Mouse (Mus musculus) yolk sac, embryonic 10.5 days (tissue): ENCODE measurements around the gene Nphs1.
"Not testable (repeated sequence)": the region's sequence is repeated elsewhere in the genome, so short reads cannot be mapped to it uniquely, and the experiment has no call there.

Experiments
- DNase-seq: peaks from one replicate; pipeline ENCODE4 v3.0.0-alpha.2; 2017; ENCODE audit warnings: low spot score

Nphs1 gene

DNA sequence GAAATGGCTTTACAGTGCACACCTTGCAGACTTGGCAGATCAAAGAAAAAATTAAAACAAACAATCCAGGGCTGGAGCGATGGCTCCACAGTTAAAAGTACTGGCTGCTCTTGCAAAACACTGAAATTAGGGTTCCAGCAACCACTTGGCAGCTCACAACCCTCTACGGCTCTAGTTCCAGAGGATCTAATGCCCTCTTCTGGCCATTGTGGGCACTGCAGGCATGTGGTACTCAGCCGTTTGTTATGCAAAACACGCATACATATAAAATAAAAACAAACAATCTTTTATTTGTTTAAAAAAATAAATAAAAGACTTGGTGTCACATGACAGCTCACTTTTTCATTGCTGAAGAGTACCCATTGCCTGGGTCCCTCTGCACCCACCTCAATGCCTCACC is 34.6 kb downstream of the Nphs1 start:
- peak; percentile 61 for DNase-seq

DNA sequence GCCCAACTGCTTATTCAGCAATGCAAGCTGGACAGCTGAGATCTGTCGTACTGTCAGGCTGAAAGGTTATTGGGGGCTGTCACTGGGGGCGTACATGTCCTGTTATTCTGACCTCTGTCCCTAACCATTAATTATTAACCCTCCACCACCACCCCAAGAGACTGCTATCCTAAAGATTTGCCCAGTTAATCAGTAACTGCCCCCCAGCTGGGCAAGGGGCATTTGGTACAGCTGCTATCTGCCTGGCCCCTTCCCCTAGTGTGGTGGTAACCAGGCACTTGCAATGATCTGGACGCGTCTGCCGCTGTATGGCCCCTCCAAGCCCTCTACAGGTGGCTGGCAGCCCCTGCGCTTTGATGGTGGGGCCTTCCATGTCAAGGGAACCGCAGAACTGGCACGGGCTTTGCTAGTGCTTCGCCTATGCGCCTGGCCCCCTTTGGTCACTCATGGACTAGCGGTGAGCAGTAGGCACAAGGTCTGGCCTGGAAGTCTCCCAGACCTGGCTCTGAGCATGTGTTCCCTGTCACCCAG is 35.4 kb downstream of the Nphs1 start, which contains the start of gene Prodh2:
Prodh2 (plus strand) TSS at position 222 of the 531 bp plus-strand sequence.
- DNase-seq = peak; percentile 87

DNA sequence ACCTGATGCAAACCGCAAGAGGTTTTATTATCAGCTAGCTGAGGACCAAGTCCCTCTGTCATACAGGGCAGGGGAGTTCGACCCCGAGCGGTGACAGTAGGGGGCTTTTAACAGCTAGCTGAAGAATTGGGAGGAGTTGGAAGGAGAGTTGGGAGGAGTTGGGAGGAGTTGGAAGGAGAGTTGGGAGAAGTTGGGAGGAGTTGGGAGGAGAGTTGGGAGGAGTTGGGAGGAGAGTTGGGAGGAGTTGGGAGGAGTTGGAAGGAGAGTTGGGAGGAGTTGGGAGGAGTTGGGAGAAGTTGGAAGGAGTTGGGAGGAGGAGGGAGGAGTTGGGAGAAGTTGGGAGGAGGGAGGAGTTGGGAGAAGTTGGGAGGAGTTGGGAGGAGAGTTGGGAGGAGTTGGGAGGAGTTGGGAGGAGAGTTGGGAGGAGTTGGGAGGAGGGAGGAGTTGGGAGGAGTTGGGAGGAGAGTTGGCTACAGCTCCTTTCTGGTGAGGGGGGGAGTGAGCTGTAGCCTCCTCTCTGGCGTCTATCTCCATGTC is 37.5 kb downstream of the Nphs1 start:
- DNase-seq = peak; percentile 59

DNA sequence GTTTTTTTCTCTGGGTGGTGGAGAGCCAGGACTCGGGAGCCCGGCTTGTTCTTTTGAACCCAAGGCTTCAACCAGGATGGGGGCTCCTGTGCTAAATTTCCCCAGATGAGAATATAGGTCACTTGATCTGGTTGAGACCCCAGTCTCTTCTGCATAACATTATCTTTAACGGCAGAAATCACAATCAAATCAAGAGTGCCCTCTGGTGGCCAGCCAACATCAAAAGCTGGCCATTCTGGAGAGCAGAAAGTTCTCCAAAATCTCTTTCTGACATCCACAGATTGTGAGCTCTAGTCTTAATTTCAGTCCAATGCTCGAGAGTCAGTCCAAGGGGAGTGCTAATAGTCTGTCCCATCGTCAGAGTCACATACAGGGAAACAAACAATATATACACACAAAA is 43.0 kb downstream of the Nphs1 start:
- not testable (repeated sequence) for DNase-seq

DNA sequence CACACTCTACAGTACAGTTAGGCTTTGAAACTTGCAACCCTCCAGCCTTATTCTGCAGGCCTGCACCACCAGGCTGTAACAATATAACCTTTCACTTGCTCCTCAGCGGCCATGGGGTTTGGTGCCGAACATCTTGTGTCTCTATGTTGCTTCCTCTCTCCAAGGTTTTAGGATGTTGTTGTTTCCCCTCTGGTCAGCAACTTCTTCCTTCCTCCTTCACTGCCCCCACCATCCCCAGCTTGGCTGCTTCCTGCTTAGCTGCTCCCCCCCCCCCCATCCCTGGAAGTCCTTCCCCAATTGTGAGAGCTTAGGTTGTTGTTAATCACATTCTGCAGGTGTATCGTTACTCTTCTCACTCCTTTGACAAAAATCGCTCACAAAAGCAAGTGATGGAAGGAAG is 49.9 kb downstream of the Nphs1 start:
- no peak for DNase-seq

DNA sequence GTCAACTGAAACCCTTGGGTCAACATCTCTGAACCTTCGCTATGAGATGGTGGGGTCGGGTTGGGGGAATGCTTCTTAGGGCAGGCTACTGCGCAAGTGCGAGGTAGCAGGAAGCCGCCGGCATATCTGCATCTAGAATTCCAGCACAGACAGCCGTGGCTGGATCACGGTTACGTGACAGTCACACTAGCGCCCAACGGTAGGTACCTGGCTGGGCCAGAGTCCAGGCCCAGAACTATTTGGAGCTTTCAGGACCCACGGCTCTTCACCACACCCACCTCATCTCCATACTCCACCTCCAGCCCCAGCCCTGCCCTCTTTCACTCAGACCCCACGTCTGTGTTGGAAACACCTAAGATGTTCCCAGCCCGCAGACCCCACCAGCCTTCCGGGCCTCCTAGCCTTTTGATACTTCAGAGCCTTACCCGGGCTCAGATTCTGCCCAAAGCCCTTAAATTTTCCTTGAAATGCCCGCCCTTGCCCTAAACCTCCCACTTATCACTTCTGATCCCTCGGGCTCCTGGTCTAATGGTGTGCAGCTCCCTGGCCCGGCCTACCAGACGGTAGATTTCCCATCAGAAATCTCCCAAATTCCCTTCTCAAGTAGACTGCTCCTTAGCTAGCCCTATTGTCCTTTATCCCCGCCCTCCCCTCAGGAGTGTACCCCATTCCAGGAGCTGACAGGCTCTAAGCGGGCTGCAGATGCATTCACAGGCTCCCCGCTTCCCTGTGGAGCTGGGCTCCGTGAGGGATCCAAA is 57.1 kb downstream of the Nphs1 start:
- DNase-seq = no peak

DNA sequence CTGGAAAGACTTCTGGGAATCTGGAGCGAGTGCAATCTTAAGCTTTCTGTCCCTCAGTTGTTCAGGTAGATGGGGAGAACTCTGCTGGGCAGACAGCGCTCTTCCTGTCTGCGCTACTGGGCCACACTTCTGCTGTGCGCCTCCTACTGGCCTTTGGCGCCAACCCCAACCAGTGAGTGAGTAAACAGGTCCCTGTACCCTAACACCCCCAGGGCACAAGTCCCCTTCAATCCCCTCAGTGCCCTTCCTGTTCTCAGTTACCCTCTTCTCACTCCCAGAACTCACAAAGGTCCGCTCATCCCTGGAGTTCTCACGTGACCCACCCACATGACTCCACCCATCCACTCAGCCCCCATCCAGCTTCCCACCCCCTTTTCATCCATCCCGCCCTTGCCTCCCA is 60.2 kb downstream of the Nphs1 start:
- no peak for DNase-seq

DNA sequence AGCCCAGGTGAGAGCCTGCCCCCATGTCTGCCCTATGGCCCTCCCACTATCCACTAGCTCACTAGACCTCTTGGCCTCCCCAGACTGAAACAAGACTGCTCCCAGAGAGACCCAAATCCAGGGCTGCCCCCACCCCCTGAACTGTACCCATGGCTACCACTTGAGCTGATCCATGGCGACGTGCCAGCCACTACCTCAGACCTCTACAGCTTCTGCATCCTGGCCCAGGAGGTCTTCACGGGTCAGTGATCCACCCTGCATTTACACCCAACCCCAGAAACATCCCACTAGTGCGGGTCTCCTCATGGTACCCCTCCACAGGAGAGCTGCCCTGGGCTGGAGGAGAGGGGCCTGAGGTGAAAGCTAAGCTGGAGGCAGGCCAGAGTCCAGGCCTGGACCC is 62.3 kb downstream of the Nphs1 start:
- DNase-seq = no peak

DNA sequence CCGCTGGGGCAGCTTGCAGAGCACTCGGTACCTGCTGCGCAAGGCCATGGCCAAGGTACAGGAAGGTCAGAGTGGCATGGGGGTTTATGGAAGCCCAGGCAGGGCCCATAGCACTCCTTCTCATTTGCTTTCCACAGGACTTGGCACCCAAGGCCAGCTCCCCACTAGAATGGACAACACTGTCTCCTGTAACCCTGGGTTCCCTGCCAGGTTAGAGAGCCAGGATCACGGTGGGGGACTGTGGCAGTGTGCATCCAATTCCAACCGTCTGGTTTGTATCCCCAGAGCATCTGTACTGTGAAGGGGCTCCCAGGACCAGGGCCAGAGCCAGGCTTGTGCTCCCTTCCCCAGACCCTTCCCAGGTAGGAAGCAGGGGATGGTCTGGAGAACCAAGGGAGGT is 62.7 kb downstream of the Nphs1 start:
- DNase-seq = no peak

DNA sequence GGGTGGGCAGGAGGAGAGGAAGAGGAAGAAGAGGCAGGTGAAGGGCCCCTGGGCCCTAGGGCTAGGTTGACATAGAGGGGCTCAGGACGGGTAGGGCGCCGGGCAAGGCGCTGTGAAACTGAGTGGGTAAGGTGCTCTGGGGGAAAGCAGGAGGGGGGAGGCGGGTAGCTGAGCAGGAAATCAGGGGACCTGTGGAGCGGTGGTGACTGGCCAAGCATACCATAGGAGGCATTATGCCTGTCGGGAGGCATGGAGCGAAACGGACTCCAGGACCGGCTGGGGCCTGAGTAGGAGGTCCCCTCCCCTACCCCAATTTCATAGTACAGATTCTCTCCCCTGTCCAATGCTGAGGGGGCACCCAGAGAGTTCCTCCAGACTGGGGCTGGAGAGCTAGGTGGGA is 64.8 kb downstream of the Nphs1 start:
- no peak for DNase-seq

DNA sequence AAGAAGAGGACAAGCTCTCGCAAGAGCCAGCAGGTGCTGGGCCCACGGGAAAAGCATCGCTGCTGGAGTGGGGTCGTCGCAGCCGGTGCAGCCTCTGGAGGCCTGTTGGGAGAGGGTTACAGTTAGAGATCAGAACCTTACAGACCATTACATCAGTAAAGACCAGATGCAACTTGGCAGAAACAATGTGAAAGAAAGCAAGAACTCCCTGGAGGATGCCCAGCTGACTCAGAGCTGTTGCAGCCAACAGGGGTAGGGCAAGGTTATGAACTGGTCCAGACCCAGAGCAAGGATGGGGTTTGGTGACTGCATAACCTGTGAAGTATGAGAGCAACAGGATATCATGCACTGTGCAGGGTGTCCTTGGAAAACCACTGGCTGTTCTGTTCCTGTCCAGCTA is 66.4 kb downstream of the Nphs1 start:
- DNase-seq = no peak

DNA sequence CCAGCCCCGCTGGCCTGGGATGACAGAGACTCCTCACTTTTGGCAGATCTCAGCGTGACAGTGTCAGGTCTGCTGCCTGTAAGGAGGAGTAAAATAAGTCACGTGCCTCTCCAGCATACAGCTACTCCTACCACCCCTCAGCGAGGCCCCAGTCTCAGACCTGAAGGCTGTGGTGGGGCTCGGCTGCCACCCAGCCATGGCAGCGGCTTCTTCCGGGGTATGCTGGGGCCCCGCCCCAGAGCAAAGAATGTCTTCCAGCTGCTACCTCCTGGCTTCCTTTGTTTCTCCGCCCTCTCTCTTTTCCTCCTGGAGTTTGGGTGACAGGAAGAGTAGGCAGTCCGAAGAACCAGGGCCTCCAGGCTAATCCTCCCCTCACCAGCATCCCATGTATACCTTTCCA is 67.8 kb downstream of the Nphs1 start:
- no peak for DNase-seq

DNA sequence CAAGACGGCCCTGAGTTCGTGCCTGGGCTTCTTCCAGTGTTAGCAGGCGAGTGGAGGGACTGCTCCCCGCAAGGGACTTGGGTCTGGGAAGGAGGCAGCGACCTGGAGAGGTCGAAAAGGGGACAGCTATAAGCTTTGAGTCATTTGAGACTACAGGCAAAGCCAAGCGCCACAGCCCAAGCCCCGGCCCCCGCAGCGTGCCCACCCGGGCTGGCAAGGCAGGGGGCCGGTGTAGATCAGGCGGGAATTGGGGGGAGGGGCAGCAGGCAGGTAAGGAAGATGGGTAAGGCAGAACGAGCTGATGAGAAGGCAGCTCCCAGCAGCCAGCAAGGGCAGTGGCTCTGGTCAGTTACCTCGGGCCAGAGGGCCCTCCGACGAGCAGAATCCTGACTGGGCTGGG is 68.3 kb downstream of the Nphs1 start:
- no peak for DNase-seq

DNA sequence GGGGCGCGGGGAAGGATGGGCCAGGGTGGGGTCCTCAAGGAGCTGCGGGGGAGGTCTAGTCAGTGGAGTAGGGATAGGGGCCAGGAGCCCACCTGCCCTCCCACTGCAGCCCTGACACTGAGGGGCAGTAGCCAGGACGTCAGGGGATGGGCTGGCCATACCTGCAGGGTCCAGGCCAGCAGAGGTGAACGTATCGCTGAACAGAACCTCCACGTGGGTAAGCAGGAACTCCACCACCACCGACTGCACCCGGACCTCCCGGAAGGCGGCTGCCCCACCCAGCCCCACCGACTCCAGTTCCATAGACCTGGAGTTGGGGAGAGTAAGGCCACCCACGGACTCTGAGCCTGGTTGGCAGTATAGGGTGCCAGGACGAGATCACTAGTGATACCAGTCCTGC is 68.9 kb downstream of the Nphs1 start:
- DNase-seq = no peak

DNA sequence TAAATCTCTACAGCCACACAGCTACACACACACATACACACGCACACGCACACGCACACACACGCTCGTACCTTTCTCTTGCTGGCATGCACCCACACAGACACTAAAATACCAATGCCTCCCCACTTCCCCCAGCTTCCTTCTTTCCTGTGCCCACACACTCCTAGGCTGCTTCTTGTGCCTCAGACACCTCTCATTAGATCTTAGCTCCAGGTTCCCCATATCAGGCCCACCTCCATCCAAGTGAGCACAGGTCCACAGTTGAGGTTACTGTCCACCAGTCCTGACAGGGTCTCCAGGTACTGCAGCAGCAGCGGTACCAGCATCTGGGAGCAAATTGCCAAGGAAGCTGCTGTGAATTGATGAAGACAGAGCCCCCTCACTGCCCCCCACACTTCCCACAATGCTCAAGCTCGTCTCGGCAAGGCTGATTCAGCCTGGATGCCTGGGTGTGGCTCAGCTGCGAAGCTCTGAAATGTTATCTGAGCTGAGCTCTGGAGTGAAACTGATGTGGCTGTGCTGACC is 73.2 kb downstream of the Nphs1 start:
- DNase-seq = no peak

DNA sequence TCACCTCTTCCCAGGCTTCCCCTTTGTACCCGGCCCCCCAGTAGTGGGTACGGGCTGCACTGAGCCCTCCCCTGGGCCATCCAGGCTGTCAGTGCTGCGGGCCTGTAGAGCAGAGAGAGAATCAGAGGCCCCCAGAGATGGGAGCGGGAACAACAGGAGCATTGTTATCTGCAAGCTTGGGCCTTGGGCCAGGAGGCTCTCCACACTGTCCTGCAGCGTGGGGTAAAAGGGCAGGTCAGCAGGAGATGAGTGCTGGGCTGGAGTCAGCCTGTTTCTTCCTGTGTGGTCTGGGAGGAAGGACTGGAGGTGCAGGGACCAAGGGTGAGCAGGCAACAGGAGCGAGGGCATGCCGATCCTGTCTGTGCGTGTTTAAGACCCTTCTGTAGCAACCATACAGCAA is 74.8 kb downstream of the Nphs1 start:
- no peak for DNase-seq

DNA sequence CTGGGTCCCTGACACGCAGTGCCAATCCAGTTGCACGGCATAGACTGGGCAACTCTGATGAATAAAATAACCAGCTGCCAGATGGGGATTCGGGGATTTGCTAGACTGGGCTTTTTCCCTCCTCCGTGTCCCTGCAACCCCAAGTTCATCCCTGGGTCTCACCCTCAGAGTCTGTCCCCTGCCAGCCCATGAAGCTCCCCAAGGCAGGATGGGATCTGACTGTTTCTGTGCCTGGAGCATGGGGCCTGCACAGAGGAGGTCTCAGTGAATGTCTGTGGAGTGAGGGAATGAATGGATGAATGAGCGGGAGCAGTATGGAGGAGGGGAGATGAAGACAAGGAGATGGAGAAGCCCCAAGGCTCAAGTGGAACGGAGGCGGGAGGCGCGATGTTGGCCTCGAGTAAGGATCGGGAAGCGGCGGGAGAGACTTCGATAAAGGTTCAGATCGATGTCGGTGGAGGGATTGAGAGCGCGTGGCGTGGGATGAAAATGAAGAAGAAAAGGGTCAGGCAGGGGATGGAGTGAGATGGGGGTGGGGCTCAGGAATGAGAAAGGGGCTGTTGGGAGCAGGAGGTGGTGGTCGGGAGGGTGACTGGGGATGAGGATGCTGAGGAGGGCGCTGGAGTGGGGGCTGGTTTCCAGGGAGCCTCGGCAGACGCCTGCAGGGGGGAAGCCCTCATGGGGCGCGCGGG is 76.0 kb downstream of the Nphs1 start:
- DNase-seq = no peak

DNA sequence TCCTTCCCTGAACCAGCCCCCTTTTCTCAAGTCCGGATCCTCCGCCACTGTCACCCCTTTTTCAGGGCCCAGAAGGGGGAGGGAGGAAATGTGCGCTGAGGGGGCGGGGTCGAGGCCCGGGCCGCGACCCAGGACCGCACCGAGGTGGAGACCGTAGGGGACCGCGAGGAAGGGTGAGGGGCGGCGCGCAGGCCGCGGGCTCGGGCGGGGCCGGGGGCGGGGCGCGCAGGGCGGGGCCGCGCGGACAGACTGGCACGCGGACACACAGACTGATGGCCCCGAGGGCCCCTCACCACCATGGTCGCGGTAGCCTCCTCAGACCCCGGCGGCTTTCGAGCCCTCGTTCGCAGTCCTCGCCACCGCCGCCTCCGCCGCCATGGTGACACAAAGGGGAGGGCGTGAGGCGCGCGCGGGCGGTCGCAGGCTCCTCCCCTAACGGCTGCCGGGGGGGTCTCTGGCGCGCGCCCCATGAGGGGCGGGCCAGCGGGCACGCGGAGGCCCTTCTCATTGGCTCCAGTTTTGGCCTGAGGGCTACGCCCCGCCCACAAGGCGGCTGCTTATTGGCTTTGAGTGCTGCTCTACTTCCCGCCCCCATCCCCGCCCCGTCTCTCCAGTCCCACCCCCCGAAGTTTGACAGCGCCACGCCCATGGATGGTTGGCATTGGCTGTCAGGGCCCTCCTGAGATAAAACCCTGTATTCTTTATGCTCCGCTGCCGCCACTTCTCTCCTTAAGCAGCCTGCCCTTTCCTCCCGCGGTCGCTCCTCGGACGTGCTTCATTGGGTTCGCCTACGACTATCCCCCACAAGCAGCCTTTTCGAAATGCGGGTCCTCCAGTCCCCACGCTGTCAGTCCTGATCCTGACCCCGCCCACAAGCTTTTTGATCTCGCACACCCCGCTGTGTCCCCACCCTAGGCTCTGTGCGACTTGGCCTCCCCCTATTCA is 76.8 kb downstream of the Nphs1 start, which contains the start of gene Arhgap33:
Arhgap33 (minus strand) TSS at position 428 of the 945 bp plus-strand sequence.
- DNase-seq = peak; percentile 96
